Mouse (Mus musculus) lung, embryonic 16.5 days (tissue): ENCODE data around the gene Defb36. TPM values are rescaled to one million over a fixed set of nuclear protein-coding genes. Genes with fewer than 3 reads are reported as not detected.

Experiments
- ATAC-seq: fragments of 200-750 bp; cut with Nextera tagmentation; 2 replicates; pipeline ENCODE4 v1.8.0; 2017; ENCODE audit warnings: low read depth, mild to moderate bottlenecking, moderate library complexity
- H3K27ac ChIP-seq: fragments of 300-500 bp; sonication (generic); 2 replicates; pipeline ENCODE4 v1.5.1; 2014; ENCODE audit warnings: mild to moderate bottlenecking, control low read depth, low read length
- H3K27me3 ChIP-seq: fragments of 300-500 bp; sonication (generic); 2 replicates; pipeline ENCODE4 v1.6.1; 2014; ENCODE audit warnings: low read depth, low read length, mixed read lengths; ENCODE audit not compliant: control insufficient read depth, insufficient read depth
- H3K36me3 ChIP-seq: fragments of 300-500 bp; sonication (generic); 2 replicates; pipeline ENCODE4 v1.6.1; 2014; ENCODE audit warnings: low read length; ENCODE audit not compliant: control insufficient read depth, insufficient read depth
- H3K4me1 ChIP-seq: fragments of 300-500 bp; sonication (generic); replicated peaks from 2 replicates; pipeline ENCODE4 v1.6.1; 2014; ENCODE audit warnings: low read length, mixed read lengths; ENCODE audit not compliant: control insufficient read depth, insufficient read depth
- H3K4me2 ChIP-seq: fragments of 300-500 bp; sonication (generic); 2 replicates; pipeline ENCODE4 v1.6.1; 2014; ENCODE audit warnings: low read depth, low read length, control low read depth
- H3K4me3 ChIP-seq: fragments of 300-500 bp; sonication (generic); 2 replicates; pipeline ENCODE4 v1.5.1; 2014; ENCODE audit warnings: mild to moderate bottlenecking, low read length, control low read depth
- H3K9ac ChIP-seq: fragments of 300-500 bp; sonication (generic); 2 replicates; pipeline ENCODE4 v1.6.1; 2014; ENCODE audit warnings: low read length, control low read depth
- H3K9me3 ChIP-seq: fragments of 300-500 bp; sonication (generic); 2 replicates; pipeline ENCODE4 v1.6.1; 2016; ENCODE audit warnings: low read length; ENCODE audit not compliant: control insufficient read depth
- WGBS: fragments of 180-500 bp; shearing (Covaris S2); extraction: QIAGEN DNeasy Blood & Tissue Kit; methylation state at CpG from one replicate; pipeline ENCODE4 v1.1.7; 2014; 5-methylcytosine and 5-hydroxymethylcytosine counted together
- polyA plus RNA-seq: library from polyadenylated mRNA; unstranded; fragments of >200 nt; fragmentation: Nextera tagmentation; extraction: Ambion mirVana; gene quantifications from 2 replicates; pipeline ENCODE4 v1.2.1, GENCODE M21; 2015

The Defb36 gene
- polyA plus RNA-seq, 1 experiment from 2014 or later = not detected

GRCm38 (mm10) chr2:152639406-152640113 is 35.4 kb downstream of the Defb36 start:
- Histone ChIP-seq H3K4me1 (peaks cover 15% of the 10 kb centered on the region), H3K4me2 (no peak overlapping the region), H3K4me3 (no peak overlapping the region), H3K9me3 (no peaks in the 10 kb centered on the region), H3K27ac (peak overlapping the region; percentile 41), H3K36me3 (no peaks in the 10 kb centered on the region), H3K9ac (peak overlapping the region; percentile 13; the same call in 1 of the 2 replicates), H3K27me3 (peaks cover under 1% of the 10 kb centered on the region; the same call in 1 of the 2 replicates)
- ATAC-seq = peak; percentile 4; the same call in 1 of the 2 replicates
- WGBS = 22% methylated on average over 11 of the region's 11 CpGs

GRCm38 (mm10) chr2:152652901-152653620 is 48.9 kb downstream of the Defb36 start:
- Histone ChIP-seq H3K27ac (0 out of 2 replicates have a peak overlapping the region, but pooled peaks have one; percentile 6), H3K27me3 (no peaks in the 10 kb centered on the region), H3K36me3 (no peaks in the 10 kb centered on the region), H3K9me3 (no peaks in the 10 kb centered on the region), H3K4me3 (no peak overlapping the region), H3K4me2 (no peak overlapping the region), H3K4me1 (peaks cover 8% of the 10 kb centered on the region), H3K9ac (no peak overlapping the region; the same call in 1 of the 2 replicates)
- WGBS = 35% methylated on average over 10 of the region's 10 CpGs
- peak; percentile 90 for ATAC-seq

GRCm38 (mm10) chr2:152653874-152654715 is 50.0 kb downstream of the Defb36 start:
- Histone ChIP-seq H3K27ac (no peak overlapping the region), H3K36me3 (no peaks in the 10 kb centered on the region), H3K9me3 (no peaks in the 10 kb centered on the region), H3K4me2 (no peak overlapping the region), H3K4me1 (peaks cover 8% of the 10 kb centered on the region; the same call in 1 of the 2 replicates), H3K27me3 (no peaks in the 10 kb centered on the region), H3K4me3 (no peak overlapping the region), H3K9ac (no peak overlapping the region)
- 31% methylated on average over 14 of the region's 14 CpGs for WGBS
- ATAC-seq = no peak

- Histone ChIP-seq H3K36me3 (no peaks in the 10 kb centered on the region), H3K9me3 (no peaks in the 10 kb centered on the region), H3K27me3 (no peaks in the 10 kb centered on the region), H3K9ac (no peak overlapping the region), H3K27ac (no peak overlapping the region), H3K4me3 (no peak overlapping the region), H3K4me2 (no peak overlapping the region), H3K4me1 (peaks cover 8% of the 10 kb centered on the region; the same call in 1 of the 2 replicates)
- no peak for ATAC-seq
- 52% methylated on average over 10 of the region's 10 CpGs for WGBS
Measured at GRCm38 (mm10) chr2:152657398-152657797, 53.3 kb downstream of the Defb36 start.

GRCm38 (mm10) chr2:152661163-152661562 is 57.0 kb downstream of the Defb36 start:
- ATAC-seq = no peak
- H3K27ac ChIP-seq = no peak overlapping the region
- H3K36me3 ChIP-seq = no peaks in the 10 kb centered on the region
- no peak overlapping the region for H3K4me3 ChIP-seq
- H3K27me3 ChIP-seq = no peaks in the 10 kb centered on the region
- H3K9me3 ChIP-seq = no peaks in the 10 kb centered on the region
- WGBS = 76% methylated on average over 6 of the region's 6 CpGs
- no peaks in the 10 kb centered on the region for H3K4me1 ChIP-seq
- no peak overlapping the region for H3K9ac ChIP-seq
- H3K4me2 ChIP-seq = no peak overlapping the region

Other genes starting within 250 kb of the Defb36 start
- 0.40 and 0.62 TPM in 2 replicates for gene Nrsn2, start 227.7 kb upstream of the Defb36 start, polyA plus RNA-seq
- 7.4 and 8.1 TPM in 2 replicates for gene Sox12, start 206.3 kb upstream of the Defb36 start, polyA plus RNA-seq
- gene Zcchc3, start 189.3 kb upstream of the Defb36 start, polyA plus RNA-seq = 22.2 and 25.9 TPM in 2 replicates
- 8.5 and 10.5 TPM in 2 replicates for gene 6820408C15Rik, start 188.7 kb upstream of the Defb36 start, polyA plus RNA-seq
- gene Defb23, start 139.7 kb upstream of the Defb36 start, polyA plus RNA-seq = not detected in 2 replicates
- gene Defb20, start 127.3 kb upstream of the Defb36 start, polyA plus RNA-seq = not detected in 2 replicates
- not detected in 2 replicates for gene Defb22, start 114.2 kb upstream of the Defb36 start, polyA plus RNA-seq
- gene Defb26, start 92.6 kb upstream of the Defb36 start, polyA plus RNA-seq = not detected in 2 replicates
- gene Defb28, start 86.1 kb upstream of the Defb36 start, polyA plus RNA-seq = not detected in 2 replicates
- gene Defb29, start 64.2 kb upstream of the Defb36 start, polyA plus RNA-seq = not detected in 2 replicates
- gene Gm17416, start 35.0 kb upstream of the Defb36 start, polyA plus RNA-seq = not detected in 2 replicates
- not detected in 2 replicates for gene Defb21, start 31.6 kb upstream of the Defb36 start, polyA plus RNA-seq
- gene Defb19, start 24.0 kb upstream of the Defb36 start, polyA plus RNA-seq = not detected in 2 replicates
- not detected in 2 replicates for gene Defb45, start 4.9 kb upstream of the Defb36 start, polyA plus RNA-seq
- 1.2 and 3.7 TPM in 2 replicates for gene Defb25, start 18.7 kb downstream of the Defb36 start, polyA plus RNA-seq
- 8.4 and 8.6 TPM in 2 replicates for gene Rem1, start 22.6 kb downstream of the Defb36 start, polyA plus RNA-seq
- 96.3 and 98.8 TPM in 2 replicates for gene H13, start 65.1 kb downstream of the Defb36 start, polyA plus RNA-seq
- gene Mcts2, start 82.7 kb downstream of the Defb36 start, polyA plus RNA-seq = 26.1 and 27.4 TPM in 2 replicates
- gene Id1, start 131.9 kb downstream of the Defb36 start, polyA plus RNA-seq = 186 and 189 TPM in 2 replicates
- gene Cox4i2, start 149.8 kb downstream of the Defb36 start, polyA plus RNA-seq = 99.6 and 104 TPM in 2 replicates
- 120 and 121 TPM in 2 replicates for gene Bcl2l1, start 227.4 kb downstream of the Defb36 start, polyA plus RNA-seq
- gene Tpx2, start 243.6 kb downstream of the Defb36 start, polyA plus RNA-seq = 85.8 and 101 TPM in 2 replicates